Mouse (Mus musculus): ENCODE measurements around the gene Gm28047. TPM values are rescaled to one million over a fixed set of nuclear protein-coding genes. Genes with fewer than 3 reads are reported as not detected.
A peak's percentile ranks its signal among the peaks of the same experiment; 100 is the strongest.

The Gm28047 gene
- polyA plus RNA-seq, 1 experiment from 2014 or later: not detected

GRCm38 (mm10) chr15:102505770-102506463 lies 119.0 kb downstream of the Gm28047 start:
- Histone ChIP-seq H3K4me1 (replicated peaks) (peaks cover 13% of the 10 kb centered on the region), H3K27ac (0 out of 2 replicates have a peak overlapping the region, but pooled peaks have one; percentile 29), H3K4me3 (replicated peaks) (no peak overlapping the region), H3K4me2 (no peak overlapping the region), H3K27me3 (no peaks in the 10 kb centered on the region), H3K9ac (replicated peaks) (no peak overlapping the region), H3K9me3 (no peaks in the 10 kb centered on the region), H3K36me3 (peaks cover 69% of the 10 kb centered on the region)
- ATAC-seq (ENCODE audit: insufficient number of reproducible peaks, insufficient read depth, low FRiP score, low TSS enrichment, low read depth): no peak
- WGBS: 86% methylated on average over 9 of the region's 9 CpGs

GRCm38 (mm10) chr15:102505073-102505769 lies 119.6 kb downstream of the Gm28047 start:
- Histone ChIP-seq H3K9me3 (no peaks in the 10 kb centered on the region), H3K9ac (replicated peaks) (no peak overlapping the region), H3K4me2 (no peak overlapping the region), H3K4me3 (replicated peaks) (no peak overlapping the region), H3K36me3 (peaks cover 76% of the 10 kb centered on the region), H3K27me3 (no peaks in the 10 kb centered on the region), H3K4me1 (replicated peaks) (peaks cover 11% of the 10 kb centered on the region), H3K27ac (no peak overlapping the region)
- ATAC-seq (ENCODE audit: insufficient number of reproducible peaks, insufficient read depth, low FRiP score, low TSS enrichment, low read depth): no peak
- WGBS: 66% methylated on average over 12 of the region's 12 CpGs

- H3K4me2 ChIP-seq: no peak overlapping the region
- H3K27me3 ChIP-seq: no peaks in the 10 kb centered on the region
- H3K4me1 ChIP-seq (replicated peaks): peaks cover 1% of the 10 kb centered on the region; the same call in 1 of the 2 replicates
- peaks cover 85% of the 10 kb centered on the region for H3K36me3 ChIP-seq
- H3K9me3 ChIP-seq: no peaks in the 10 kb centered on the region
- ATAC-seq (ENCODE audit: insufficient number of reproducible peaks, insufficient read depth, low FRiP score, low TSS enrichment, low read depth): no peak
- 0 out of 2 replicates have a peak overlapping the region, but pooled peaks have one; percentile 24 for H3K27ac ChIP-seq
- H3K9ac ChIP-seq (replicated peaks): no peak overlapping the region
- WGBS: 88% methylated on average over 9 of the region's 9 CpGs
- H3K4me3 ChIP-seq (replicated peaks): no peak overlapping the region
Measured at GRCm38 (mm10) chr15:102503924-102504782, 120.7 kb downstream of the Gm28047 start.

- Histone ChIP-seq H3K9ac (replicated peaks) (no peak within 1 kb of the TSS), H3K4me2 (no peak within 1 kb of the TSS), H3K36me3 (peaks cover 87% of the 10 kb centered on the region), H3K27ac (0 out of 2 replicates have a peak within 1 kb of the TSS, but pooled peaks have one; percentile 24), H3K4me3 (replicated peaks) (no peak within 1 kb of the TSS), H3K27me3 (no peaks in the 10 kb centered on the region), H3K9me3 (no peaks in the 10 kb centered on the region), H3K4me1 (replicated peaks) (no peaks in the 10 kb centered on the region)
- ATAC-seq (ENCODE audit: insufficient number of reproducible peaks, insufficient read depth, low FRiP score, low TSS enrichment, low read depth): no peak
- 87% methylated on average over 1 of the region's 1 CpGs for WGBS
Measured at GRCm38 (mm10) chr15:102503447-102503846, 121.4 kb downstream of the Gm28047 start, which contains the start of gene Gm10337. Gene Gm10337, plus strand, starts transcription at chr15:102503722.

GRCm38 (mm10) chr15:102502254-102502840 lies 122.5 kb downstream of the Gm28047 start:
- Histone ChIP-seq H3K27me3 (no peaks in the 10 kb centered on the region), H3K4me1 (replicated peaks) (no peaks in the 10 kb centered on the region), H3K9ac (replicated peaks) (no peak overlapping the region), H3K27ac (no peak overlapping the region), H3K4me3 (replicated peaks) (no peak overlapping the region), H3K9me3 (no peaks in the 10 kb centered on the region), H3K4me2 (no peak overlapping the region), H3K36me3 (peaks cover 89% of the 10 kb centered on the region)
- WGBS: 83% methylated on average over 9 of the region's 9 CpGs
- no peak for ATAC-seq (ENCODE audit: insufficient number of reproducible peaks, insufficient read depth, low FRiP score, low TSS enrichment, low read depth)

- ATAC-seq (ENCODE audit: insufficient number of reproducible peaks, insufficient read depth, low FRiP score, low TSS enrichment, low read depth): no peak
Measured at GRCm38 (mm10) chr15:102501084-102501814, 123.6 kb downstream of the Gm28047 start.

GRCm38 (mm10) chr15:102500479-102500878 lies 124.4 kb downstream of the Gm28047 start:
- no peak for ATAC-seq (ENCODE audit: insufficient number of reproducible peaks, insufficient read depth, low FRiP score, low TSS enrichment, low read depth)
- 87% methylated on average over 5 of the region's 5 CpGs for WGBS
- peaks cover 96% of the 10 kb centered on the region for H3K36me3 ChIP-seq

More at GRCm38 (mm10) chr15:102501084-102501814, 123.6 kb downstream of the Gm28047 start:
- Histone ChIP-seq H3K36me3 (peaks cover 97% of the 10 kb centered on the region), H3K4me3 (replicated peaks) (no peak overlapping the region), H3K9me3 (no peaks in the 10 kb centered on the region), H3K4me1 (replicated peaks) (no peaks in the 10 kb centered on the region), H3K27me3 (no peaks in the 10 kb centered on the region), H3K4me2 (no peak overlapping the region), H3K27ac (no peak overlapping the region), H3K9ac (replicated peaks) (no peak overlapping the region)
- WGBS: 85% methylated on average over 19 of the region's 19 CpGs

GRCm38 (mm10) chr15:102499851-102500250 lies 125.0 kb downstream of the Gm28047 start:
- no peak overlapping the region for H3K9ac ChIP-seq (replicated peaks)
- no peak overlapping the region for H3K27ac ChIP-seq
- no peak overlapping the region for H3K4me2 ChIP-seq
- no peak for ATAC-seq (ENCODE audit: insufficient number of reproducible peaks, insufficient read depth, low FRiP score, low TSS enrichment, low read depth)
- peaks cover 96% of the 10 kb centered on the region for H3K36me3 ChIP-seq
- H3K9me3 ChIP-seq: no peaks in the 10 kb centered on the region
- no peak overlapping the region for H3K4me3 ChIP-seq (replicated peaks)
- H3K4me1 ChIP-seq (replicated peaks): no peaks in the 10 kb centered on the region
- H3K27me3 ChIP-seq: no peaks in the 10 kb centered on the region
- WGBS: 89% methylated on average over 6 of the region's 6 CpGs

More at GRCm38 (mm10) chr15:102500479-102500878, 124.4 kb downstream of the Gm28047 start:
- no peaks in the 10 kb centered on the region for H3K9me3 ChIP-seq
- no peak overlapping the region for H3K4me2 ChIP-seq
- H3K9ac ChIP-seq (replicated peaks): no peak overlapping the region
- no peaks in the 10 kb centered on the region for H3K27me3 ChIP-seq
- H3K4me1 ChIP-seq (replicated peaks): no peaks in the 10 kb centered on the region
- no peak overlapping the region for H3K4me3 ChIP-seq (replicated peaks)
- no peak overlapping the region for H3K27ac ChIP-seq

GRCm38 (mm10) chr15:102499370-102499769 lies 125.5 kb downstream of the Gm28047 start:
- H3K9me3 ChIP-seq: no peaks in the 10 kb centered on the region
- no peak overlapping the region for H3K4me2 ChIP-seq
- no peaks in the 10 kb centered on the region for H3K4me1 ChIP-seq (replicated peaks)
- no peak overlapping the region for H3K9ac ChIP-seq (replicated peaks)
- no peak for ATAC-seq (ENCODE audit: insufficient number of reproducible peaks, insufficient read depth, low FRiP score, low TSS enrichment, low read depth)
- 81% methylated on average over 3 of the region's 3 CpGs for WGBS
- H3K27ac ChIP-seq: no peak overlapping the region
- no peak overlapping the region for H3K4me3 ChIP-seq (replicated peaks)
- H3K27me3 ChIP-seq: no peaks in the 10 kb centered on the region
- peaks cover 96% of the 10 kb centered on the region for H3K36me3 ChIP-seq

- Histone ChIP-seq H3K9ac (replicated peaks) (no peak overlapping the region), H3K4me3 (replicated peaks) (no peak overlapping the region), H3K36me3 (peaks cover 96% of the 10 kb centered on the region), H3K27me3 (no peaks in the 10 kb centered on the region), H3K4me2 (no peak overlapping the region), H3K4me1 (replicated peaks) (no peaks in the 10 kb centered on the region), H3K9me3 (no peaks in the 10 kb centered on the region), H3K27ac (no peak overlapping the region)
- WGBS: 88% methylated on average over 3 of the region's 3 CpGs
- no peak for ATAC-seq (ENCODE audit: insufficient number of reproducible peaks, insufficient read depth, low FRiP score, low TSS enrichment, low read depth)
Measured at GRCm38 (mm10) chr15:102498322-102498721, 126.5 kb downstream of the Gm28047 start.
